Mouse (Mus musculus) megakaryocyte, embryonic 14.5 days (primary cell): ENCODE data around the gene Eef1akmt3.

Source experiments
- FLI1 ChIP-seq: IDR thresholded peaks from 2 replicates; pipeline ENCODE4 v1.6.1; 2012; ENCODE audit warnings: low read length, inconsistent platforms, mixed read lengths
- GATA1 ChIP-seq: IDR thresholded peaks from 3 replicates; pipeline ENCODE4 v1.6.1; 2012; ENCODE audit warnings: mixed read lengths, low read length, inconsistent platforms, borderline replicate concordance

DNA sequence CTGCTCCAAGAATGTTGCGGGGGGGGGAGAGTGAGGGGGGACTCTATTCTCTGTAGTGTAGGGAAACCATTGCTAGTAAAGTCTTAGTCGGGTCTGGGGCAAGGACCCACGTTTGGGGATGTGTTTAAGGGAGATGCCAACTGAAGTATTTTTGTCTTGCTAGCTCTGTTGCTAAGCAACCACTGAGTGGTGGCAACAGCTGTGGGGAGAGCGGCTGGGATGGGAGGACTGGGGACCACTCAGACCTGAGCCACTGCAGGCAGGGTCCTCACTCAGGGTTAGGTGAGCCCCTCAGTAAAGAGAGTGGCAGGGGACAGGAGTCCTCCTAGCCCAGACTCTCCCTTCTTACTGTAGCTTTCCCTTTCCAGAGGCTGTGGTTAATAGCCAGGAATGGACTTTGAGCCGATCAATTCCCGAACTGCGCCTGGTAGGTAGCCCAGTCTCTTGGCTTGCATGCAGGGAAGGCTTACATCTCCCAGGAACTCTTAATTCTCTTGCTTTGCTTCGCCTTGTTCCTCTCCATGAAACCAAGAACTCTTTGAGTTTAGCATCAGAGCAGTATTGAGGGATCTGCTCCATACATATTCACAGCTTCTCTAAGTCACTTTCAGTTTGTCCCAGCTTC is 40.8 kb upstream of the Eef1akmt3 start:
- TF ChIP-seq FLI1 (no peak), GATA1 (no peak)
